Mouse (Mus musculus): ENCODE measurements around the gene Rbm34. TPM values are rescaled to one million over a fixed set of nuclear protein-coding genes. Genes with fewer than 3 reads are reported as not detected.
"Not testable (repeated sequence)": the region's sequence is repeated elsewhere in the genome, so short reads cannot be mapped to it uniquely, and the experiment has no call there.

Rbm34 gene
- total RNA-seq (2021): 1 to 10 TPM; 3.5 to 4.2 TPM
- long read RNA-seq, experiment 1, partial matches to known transcripts: 0 of 6 reads
- long read RNA-seq, experiment 1, other reads (novel, unspliced or antisense): 2 of 6 reads
- long read RNA-seq, experiment 2, partial matches to known transcripts: 0 of 6 reads
- long read RNA-seq, experiment 2, other reads (novel, unspliced or antisense): 1 of 6 reads

DNA sequence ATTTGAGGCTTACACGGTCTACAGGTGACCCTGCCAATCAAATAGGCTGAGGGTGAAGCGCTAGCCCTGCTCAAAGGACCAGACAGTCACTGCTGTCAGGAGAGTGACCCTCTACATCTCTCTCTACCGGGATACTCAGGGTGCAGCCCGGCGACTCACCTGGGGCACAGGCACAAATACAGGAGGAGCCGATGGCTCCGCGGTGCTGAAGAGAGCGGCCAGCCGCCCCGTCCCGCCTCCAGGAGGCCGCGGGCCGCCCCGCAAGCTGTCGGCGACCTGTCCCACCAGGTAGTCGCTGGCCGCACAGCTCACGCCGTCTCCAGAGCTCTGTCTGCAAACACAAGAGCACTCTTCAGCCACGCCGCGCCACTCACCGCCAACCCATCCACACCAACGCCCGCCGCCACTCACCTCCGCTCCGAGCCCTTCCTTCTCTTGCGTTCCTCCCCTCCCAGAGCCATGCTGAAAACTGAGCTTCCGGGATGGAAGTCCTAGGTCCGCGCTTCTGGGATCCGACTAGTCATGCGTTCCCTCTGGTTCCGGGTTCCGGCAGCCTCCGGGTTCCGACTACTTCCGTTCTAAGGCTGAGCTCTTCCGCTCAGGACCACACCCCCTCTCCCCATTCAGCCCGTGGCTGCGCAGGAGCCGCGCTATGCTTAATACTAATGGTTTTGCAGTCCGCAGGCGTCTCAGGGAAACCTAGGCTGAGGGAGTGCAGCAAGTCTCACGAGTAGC lies at the start of gene Rbm34:
TSS of gene Rbm34 (minus strand) at position 493 of the 735 bp plus-strand sequence.
- DNase-seq: peak; percentile 91 to 94
- intact Hi-C loops (cut with DNase I): loop anchor here (5.0 to 10.0 kb wide), 2 partner anchors 713 to 896 kb away; no protein-coding TSS in a partner anchor

DNA sequence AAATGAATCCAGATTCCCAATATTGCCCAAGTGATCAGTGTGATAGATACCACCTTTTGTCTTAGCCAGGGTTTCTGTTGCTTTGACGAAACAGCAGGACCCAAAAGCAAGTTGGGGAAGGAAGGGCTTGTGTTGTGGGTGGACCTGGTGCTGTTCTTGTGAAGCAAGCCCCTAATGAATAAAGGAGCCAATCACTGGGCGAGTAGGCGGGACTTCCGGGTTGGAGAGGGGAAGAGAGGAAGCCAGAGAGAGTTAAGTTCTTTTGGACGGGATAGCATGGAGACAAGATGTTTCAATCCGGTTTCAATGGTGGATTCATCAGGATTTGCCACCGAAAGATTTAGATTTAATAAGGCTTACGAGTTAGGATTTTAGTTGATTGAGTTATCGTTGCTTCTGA lies 40.8 kb upstream of the Rbm34 start:
- no peak for DNase-seq
- intact Hi-C loops (cut with DNase I): no loop called here

DNA sequence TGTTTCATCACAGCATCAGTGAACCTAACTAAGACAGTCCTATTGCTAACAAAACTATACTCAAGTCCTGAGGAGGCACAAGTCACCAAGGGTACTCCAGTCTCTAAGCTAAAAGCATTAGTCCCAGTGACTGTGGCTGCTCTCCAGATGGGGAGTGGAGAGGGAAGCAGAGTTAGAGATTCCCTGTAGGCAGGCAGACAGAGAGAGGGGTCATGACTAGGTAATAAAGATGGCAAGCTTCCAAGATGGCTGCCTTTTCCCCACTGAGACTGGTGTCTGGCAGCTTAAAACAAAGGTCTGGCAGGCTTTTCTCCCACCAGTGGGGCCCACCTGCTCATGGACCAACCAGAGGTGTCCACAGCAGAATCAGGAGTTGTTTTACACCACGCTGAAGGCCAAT lies 23.6 kb upstream of the Rbm34 start:
- no peak for DNase-seq
- intact Hi-C loops (cut with DNase I): no loop called here

DNA sequence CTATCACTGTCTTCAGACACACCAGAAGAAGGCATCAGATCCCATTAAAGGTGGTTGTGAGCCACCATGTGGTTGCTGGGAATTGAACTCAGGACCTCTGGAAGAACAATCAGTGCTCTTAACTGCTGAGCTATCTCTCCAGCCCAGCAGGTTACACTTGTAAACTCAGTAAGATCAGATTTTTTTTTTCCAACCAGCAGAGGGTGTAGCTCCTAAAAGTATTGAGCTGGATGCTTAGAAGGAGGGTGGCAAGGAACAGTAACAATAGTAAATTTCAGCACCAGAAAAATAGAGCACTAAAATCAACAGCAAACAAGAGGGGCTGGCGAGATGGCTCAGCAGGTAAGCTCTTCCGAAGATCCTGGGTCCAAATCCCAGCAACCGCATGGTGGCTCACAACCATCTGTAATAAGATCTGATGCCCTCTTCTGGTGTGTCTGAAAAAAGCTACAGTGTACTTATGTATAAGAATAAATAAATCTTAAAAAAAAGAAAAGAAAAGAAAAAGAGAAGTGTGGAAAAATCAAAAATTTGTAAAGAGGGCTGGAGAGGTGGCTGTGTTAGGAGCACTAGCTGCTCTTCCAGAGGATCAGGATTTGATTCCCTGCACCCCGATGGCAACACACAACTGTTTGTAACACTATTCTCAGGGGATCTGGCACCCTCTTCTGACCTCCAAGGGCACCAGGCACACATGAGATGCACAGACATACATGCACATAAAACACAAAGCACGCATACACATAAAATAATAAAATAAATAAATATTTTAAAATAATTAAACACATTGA lies 18.7 kb upstream of the Rbm34 start:
- intact Hi-C loops (cut with DNase I): loop anchor here (5.0 kb wide), 1 partner anchor 73 kb away; the partner anchor contains the start of gene Pard3
- no peak for DNase-seq

DNA sequence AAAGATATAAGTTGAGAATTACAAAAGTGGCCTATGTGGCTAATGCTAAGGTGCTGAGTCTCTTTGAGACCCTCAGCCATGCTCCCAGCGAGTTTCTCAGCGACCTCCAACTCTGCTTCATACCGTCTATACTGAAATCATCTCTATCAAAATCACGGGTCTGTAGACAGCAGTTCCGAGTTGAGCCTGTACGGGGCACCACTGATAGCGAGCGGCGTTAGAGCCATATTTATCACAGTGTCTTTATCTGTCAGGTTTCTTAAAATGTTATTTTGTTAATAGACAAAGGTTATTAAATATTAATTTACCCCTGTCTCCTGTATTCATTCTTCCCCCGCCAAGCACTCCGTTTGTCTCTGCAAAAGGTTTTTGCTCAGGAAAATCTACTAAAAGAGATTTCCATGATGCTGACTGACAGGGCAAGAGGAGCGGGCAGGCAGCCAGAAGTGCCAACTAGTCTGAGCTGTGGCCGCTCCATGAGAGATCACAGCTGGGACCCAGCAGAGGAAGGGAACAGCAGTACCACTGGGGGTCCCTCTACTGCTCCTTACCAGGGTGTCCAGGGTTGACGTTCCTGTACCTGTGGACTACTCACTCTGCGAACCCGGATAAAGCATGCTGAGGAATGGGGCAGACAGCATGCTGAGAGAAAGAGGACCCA lies 17.6 kb upstream of the Rbm34 start:
- no peak for DNase-seq

DNA sequence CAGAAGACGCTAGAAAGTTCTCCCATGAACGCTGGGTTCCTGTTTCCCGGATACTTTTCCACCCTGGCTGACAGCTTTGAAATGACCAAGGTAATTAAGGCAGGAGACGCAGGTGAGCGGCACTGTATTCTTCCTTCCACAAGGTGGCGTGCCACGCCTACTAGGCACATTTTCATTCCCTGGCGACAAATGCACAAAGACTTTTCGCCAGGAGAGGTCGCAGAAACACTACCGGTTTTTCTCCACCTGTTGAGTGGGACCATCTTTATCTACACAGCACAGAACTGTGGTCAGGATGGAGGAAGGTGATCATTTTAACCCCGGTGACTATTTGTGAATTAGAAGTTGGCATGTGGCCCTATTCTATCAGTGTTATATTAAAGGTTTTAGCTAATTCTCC lies 15.6 kb upstream of the Rbm34 start:
- intact Hi-C loops (cut with DNase I): loop anchor here (1.0 to 5.0 kb wide), 3 partner anchors 76 to 192 kb away; partner anchors contain the start of gene Pard3
- DNase-seq: peak; percentile 77 to 87

More for the DNA sequence above, 17.6 kb upstream of the Rbm34 start:
- intact Hi-C loops (cut with DNase I): loop anchor here (5.0 kb wide), 1 partner anchor 74 kb away; the partner anchor contains the start of gene Pard3

DNA sequence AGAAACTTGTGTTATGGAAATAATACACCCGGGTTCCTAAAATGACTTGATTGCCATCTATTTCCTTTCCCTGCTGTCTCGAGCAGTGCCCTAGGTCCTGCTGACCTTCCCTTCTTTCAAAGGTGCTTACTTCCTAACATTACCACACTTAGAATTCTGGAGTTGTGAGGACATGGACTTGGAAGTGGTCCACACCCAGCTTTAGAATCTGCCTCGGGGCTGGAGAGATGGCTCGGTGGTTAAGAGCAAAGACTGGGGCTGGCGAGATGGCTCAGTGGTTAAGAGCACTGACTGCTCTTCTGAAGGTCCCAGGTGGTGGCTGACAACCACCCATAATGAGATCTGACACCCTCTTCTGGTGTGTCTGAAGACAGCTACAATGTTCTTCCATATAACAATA lies 9.2 kb upstream of the Rbm34 start:
- intact Hi-C loops (cut with DNase I): no loop called here
- no peak for DNase-seq

DNA sequence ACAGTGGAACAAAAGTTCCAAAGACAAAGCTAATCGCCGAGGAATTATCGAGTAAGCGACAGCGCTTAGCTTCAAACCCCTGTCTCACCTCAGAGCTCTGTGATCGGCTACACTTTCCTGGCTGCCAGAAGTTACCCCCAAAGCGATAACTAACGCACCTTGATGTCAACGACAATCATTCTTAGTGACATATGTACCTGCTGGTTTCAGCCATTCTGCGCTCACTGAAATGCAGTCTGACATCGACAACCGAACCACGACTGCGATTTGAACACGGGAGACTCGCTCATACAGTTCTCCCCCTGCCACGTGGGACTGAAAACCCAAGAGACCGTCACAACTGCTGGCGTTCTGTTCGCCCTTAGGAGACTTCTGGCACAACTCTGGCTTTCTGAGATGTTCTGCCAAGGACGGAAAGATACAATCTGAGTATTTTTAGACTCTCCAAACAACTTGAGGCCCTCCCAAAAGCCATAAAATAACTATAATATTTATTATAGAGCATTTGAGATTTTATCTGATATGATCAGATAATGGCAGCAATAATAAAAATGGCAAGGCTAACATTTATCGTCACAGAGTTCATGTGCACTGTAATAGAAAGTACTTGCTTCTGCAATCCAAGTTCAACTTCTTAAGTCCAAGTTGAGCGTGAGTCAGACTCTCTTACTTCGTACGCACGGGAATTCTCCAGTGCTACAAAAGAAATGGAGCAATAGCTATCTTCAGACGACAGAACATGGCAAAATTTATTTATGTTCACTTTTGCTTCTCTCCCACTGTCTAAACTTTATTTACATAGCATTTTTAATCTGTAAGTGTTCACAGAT lies 8.4 kb upstream of the Rbm34 start:
- DNase-seq: no peak
- intact Hi-C loops (cut with DNase I): loop anchor here (10.0 kb wide), 1 partner anchor 905 kb away; no protein-coding TSS in a partner anchor

DNA sequence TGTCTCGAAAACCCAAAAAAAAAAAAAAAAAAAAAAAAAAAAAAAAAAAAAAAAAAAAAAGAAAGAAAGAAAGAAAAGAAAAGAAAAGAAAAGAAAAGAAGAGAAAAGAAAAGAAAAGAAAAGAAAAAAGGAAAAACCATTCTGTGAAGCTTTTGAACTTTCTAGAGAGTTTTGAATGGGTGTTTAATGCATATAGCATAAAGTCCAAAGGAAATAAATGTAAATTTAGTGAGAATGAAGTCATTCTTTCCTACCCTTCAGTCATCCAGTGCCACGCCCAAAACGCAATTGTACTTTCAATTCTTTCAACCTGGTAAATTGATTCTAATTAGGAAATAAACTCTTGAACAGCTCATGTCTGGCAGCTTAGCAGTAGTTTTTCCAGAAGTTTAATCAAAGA lies 7.7 kb upstream of the Rbm34 start:
- not testable (repeated sequence) for DNase-seq
- intact Hi-C loops (cut with DNase I): loop anchor here (10.0 kb wide), 1 partner anchor 904 kb away; no protein-coding TSS in a partner anchor

DNA sequence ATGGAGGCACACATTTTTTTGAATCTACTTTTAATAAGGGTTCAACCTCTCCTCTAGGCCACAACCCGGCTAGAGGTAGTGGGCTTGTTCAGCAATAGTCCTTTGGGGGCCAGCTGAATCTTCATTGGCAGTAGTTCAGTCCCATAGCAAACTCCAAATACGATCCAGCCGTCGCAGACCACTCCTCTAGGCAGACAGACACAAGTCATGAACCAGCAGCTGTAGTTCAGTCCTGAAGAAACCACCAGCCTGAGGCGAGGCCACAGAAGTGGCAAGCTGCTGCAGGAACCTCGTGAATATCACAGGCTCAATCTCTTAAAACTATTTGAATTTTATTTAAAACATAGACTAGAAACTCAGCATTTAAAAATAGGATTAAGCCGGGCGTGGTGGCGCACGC lies 7.2 kb upstream of the Rbm34 start:
- DNase-seq: no peak
- intact Hi-C loops (cut with DNase I): loop anchor here (10.0 kb wide), 1 partner anchor 903 kb away; no protein-coding TSS in a partner anchor

DNA sequence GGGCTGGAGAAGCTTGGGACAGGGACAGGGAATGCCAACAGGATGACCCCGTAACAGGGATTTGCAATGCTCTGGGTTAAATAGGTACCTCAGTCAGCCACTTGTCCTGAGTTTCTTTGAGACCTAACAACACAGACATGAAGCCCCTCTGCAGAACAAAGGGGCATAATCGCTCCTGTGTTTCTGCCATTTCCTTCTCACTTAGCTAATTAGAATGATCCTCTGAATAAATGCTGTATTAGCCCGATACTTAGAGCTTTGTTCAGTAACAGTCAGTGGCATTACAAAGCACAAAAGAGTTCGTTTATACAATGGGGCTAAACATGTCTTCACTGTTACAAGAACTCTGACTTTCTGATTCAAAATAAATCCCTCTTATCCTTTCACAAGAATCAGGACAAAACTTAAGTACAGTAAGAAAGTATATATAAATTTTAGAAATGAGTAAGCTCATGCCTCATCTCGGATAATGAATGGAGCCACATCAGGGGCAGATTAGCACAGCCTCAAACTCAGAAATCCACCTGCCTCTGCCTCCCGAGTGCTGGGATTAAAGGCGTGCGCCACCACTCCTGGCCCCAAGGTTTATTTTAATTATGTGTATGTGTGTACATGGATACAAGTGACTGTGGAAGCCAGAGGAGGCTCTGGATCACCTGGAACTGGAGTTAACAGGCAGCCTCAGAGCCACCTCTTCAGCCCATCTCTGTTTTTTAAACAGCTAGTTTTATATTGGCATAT lies 5.9 kb upstream of the Rbm34 start:
- no peak for DNase-seq
- intact Hi-C loops (cut with DNase I): loop anchor here (10.0 kb wide), 1 partner anchor 902 kb away; no protein-coding TSS in a partner anchor

DNA sequence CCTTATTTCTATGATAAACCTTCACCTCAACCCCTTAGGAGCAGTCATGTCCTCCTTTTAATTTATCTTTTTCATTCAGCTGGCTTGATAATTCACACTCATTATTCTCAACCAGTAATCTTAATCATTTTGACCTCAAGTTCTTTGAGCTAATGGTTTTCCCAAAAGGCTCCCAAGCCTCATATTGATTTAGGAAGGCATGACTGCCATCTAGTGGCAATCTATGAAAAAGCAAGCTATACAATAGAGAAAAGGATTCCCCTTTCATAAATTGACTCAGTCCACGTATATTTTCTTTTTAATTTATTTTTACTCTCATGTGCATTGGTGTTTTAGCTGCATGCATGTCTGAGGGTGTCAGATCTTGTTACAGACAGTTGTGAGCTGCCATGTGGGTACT lies 4.8 kb upstream of the Rbm34 start:
- intact Hi-C loops (cut with DNase I): loop anchor here (2.0 to 10.0 kb wide), 2 partner anchors 493 to 901 kb away; no protein-coding TSS in a partner anchor
- peak in 1 of 2 experiments; percentile 40 for DNase-seq

DNA sequence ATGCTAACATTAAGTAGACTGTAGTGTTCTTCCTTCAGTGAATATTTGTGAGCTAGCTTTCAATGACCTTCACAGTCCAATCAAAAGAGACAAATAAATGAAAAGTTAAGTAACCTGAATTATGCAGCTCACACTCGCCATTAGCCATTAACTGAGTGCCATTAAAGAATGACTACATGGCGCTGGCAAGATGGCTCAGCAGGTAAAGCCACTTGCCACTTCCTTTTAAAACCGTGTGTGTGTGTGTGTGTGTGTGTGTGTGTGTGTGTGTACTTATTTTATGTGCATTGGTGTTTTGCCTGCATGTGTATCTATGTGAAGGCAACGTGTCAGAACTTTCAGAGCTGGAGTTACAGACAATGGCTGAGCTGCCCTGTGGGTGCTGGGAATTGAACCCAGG lies 3.6 kb upstream of the Rbm34 start:
- intact Hi-C loops (cut with DNase I): loop anchor here (1.0 to 10.0 kb wide), 4 partner anchors 45 to 900 kb away; no protein-coding TSS in a partner anchor
- no peak for DNase-seq

DNA sequence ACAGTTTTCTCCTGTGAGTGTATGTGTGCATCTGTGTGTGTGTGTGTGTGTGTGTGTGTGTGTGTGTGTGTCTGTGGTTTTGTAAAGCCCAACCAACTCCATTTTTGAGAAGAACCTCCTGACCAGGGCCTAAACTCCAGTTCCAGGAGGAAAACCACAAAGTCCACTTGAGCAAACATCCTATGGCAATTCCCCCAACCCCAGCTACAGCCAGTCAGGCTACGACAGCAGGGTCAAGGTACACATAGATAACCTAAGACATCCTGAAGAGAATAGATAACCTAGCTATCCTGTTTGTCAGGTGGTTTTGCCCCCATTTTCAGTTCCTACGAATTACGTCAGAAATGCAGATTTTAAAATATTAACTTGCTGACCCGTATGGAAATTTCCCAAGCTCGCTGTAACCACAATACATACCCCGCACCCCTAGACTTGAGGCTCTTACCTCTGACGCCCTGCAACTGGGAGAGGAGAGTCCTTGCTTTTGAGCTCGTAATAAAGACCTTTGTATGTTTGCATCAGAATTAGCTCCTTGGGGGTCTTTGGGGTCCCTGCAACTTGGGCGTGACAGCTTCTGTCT lies 2.9 kb upstream of the Rbm34 start:
- intact Hi-C loops (cut with DNase I): loop anchor here (1.0 to 10.0 kb wide), 4 partner anchors 44 to 899 kb away; no protein-coding TSS in a partner anchor
- no peak for DNase-seq

DNA sequence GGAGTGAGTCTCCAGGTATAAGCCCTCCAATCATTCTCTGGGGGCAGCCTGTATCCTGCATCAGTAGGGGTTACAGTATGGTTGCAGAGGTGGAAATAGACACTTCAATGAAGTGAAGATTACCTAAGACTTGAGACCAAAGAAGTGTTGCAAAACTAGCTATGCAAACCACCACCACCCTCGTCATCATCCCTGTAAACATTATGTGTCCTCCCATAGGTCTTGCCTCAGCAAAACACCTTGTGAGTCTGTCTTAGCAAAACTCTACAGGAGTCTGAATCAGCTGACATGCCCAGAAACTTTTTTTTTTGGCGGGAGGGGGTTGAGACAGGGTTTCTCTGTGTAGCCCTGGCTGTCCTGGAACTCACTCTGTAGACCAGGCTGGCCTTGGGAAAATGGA lies 1.8 kb upstream of the Rbm34 start:
- intact Hi-C loops (cut with DNase I): loop anchor here (5.0 to 10.0 kb wide), 2 partner anchors 715 to 898 kb away; no protein-coding TSS in a partner anchor
- DNase-seq: no peak

DNA sequence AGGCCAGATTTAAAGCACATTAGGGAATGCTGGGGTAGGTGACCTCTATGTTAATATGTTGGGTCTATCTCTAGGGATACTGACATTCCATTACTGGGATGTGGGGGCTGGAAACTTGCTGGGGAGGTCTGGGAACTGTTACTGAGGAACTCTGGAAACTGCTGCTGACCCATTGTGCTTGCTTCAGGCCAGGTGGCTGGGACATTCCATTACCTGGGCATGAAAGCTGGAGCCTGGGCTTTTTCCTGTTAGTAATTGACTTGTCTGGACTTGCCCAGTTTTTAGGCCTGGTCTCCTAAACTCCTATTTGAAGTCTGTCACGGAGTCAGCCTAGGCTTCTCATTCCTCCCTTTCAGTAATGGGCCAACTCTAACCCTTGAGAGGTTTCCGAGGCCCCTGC lies 1.2 kb upstream of the Rbm34 start:
- intact Hi-C loops (cut with DNase I): loop anchor here (5.0 to 10.0 kb wide), 2 partner anchors 715 to 897 kb away; no protein-coding TSS in a partner anchor
- DNase-seq: no peak

DNA sequence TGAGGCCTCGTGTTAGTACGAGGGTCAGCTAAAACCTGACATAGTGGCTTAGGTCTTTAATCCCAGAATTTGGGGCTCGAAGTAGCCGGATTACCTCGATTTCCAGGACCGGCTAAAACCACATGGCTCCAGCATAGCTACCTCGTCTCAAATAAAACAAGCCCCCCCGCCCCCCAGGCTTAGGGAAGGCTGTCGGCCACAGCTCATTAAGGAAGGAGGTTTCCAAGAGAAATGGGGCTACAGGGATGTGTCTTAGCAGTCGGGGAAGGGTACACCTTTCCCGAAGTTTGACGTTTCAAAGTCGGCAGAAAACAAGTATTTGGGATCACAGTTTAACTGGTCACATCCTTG lies 418 bp upstream of the Rbm34 start:
- DNase-seq: no peak
- intact Hi-C loops (cut with DNase I): loop anchor here (5.0 to 10.0 kb wide), 2 partner anchors 714 to 896 kb away; no protein-coding TSS in a partner anchor

DNA sequence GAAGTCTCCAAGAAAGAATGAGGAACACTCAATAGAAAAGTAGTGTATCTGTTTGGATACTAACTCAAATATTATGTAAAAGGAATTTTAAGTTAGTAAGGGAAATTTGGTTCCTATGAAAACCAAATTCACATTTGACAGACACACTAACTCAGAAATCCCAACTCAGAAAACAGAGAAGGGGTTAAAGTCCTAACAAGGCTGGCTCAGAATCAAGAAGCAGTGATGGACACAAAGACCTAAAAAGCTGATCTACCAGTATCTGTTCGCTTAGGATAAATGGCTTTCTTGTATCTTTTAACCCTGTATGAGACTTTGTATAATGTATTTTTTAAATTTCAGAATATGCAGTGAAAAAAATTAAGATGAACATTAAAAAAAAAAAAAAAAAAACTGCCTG lies 1.3 kb downstream of the Rbm34 start:
- intact Hi-C loops (cut with DNase I): no loop called here
- DNase-seq: no peak

Data from heart, postnatal 14 days (tissue).